Mouse (Mus musculus) NIH3T3 (cell line): ENCODE data around the gene Anxa10.
A peak's percentile ranks its signal among the peaks of the same experiment; 100 is the strongest.

Experiments
- DNase-seq: peaks from one replicate; pipeline ENCODE4 v3.0.0-alpha.2; 2012; ENCODE audit warnings: low read depth

Gene Anxa10

DNA sequence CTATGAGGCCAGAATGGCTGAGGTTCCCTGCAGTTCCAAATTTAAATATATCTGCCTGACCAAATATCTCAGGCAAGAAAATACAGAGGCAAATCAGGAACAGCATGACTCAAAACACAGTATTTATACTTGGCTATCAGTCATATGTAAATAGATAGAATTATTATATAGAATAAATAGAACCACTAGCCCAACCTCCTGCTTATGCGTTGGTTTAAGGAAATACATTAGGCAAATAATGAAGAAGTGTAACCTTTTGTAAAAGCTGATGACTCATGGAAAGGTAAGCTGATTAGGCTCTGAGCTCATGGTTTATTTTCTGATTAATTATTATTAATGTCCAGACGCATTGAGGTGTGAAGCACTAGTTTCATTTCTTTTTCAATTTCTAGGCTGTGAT lies at the start of gene Anxa10:
Gene Anxa10 (minus strand): TSS at position 53 of the 400 bp plus-strand sequence.
- DNase-seq: no peak

DNA sequence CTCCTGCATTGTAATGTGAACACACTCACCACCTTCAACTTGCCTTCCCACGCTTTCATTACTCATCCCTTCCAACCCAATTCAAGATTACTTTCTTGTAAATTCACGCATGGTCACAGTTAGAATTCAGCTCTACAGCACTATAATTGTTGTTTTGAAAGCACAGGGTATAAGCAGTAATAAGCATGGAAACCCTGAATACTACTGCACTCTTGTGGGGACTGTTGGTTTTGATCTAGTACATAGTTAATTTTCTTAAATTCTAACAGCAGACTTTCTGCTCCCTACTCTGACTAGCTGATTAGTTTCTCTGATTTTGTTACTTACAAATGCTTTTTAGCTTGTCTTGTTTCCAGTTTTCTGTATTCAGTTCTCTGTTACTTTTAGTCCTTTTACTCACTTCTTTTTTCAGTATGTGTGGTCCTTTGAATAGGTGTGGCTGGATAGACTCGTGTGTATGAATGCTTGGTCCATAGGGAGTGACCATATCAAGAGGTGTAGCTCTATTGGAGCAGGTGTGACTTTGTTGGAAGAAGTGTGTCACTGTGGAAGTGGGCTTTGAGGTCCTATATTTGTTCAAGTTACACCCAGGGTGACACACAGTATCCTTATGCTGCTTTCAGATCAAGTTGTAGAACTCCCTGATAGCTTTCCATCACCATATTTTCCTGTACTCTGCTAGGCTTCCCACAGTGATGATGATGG lies 9.9 kb upstream of the Anxa10 start:
- DNase-seq: peak; percentile 27

DNA sequence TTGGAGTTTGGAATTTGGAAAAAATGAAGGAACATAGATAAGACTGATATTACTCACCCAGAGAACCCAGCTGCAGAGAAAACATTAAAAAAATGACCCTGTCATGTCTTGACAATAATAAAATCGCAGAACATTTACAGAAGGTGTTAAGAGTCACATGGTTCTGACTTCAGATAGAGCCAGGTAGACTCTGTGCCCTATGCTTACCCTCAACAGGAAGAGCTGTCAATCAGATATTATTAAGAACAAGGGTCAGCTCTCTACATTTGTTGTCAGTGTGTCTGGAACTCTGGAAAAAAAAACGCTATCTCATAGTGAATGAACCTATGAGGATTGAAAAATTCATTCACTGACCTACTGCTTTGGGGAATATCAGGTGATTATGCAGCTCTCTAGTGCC lies 25.7 kb downstream of the Anxa10 start:
- no peak for DNase-seq

DNA sequence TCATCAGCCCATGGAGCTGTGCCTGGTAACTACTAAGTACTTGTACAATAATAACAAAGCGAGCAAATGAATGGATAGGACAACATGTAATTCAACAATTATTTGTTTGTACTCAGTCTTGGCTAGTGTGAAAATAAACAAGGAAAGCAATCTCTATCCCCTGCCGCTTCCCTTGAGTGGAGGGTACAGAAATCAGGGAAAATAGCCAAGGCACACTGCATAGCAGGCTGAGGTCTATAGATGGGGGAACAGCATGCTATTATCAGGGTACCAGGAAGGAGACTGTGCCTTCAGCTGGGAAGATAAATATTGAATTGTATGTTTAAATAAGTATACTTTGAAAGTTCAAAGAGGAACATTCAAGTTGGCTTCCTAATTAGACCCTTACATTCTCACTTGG lies 41.1 kb downstream of the Anxa10 start:
- DNase-seq: no peak

DNA sequence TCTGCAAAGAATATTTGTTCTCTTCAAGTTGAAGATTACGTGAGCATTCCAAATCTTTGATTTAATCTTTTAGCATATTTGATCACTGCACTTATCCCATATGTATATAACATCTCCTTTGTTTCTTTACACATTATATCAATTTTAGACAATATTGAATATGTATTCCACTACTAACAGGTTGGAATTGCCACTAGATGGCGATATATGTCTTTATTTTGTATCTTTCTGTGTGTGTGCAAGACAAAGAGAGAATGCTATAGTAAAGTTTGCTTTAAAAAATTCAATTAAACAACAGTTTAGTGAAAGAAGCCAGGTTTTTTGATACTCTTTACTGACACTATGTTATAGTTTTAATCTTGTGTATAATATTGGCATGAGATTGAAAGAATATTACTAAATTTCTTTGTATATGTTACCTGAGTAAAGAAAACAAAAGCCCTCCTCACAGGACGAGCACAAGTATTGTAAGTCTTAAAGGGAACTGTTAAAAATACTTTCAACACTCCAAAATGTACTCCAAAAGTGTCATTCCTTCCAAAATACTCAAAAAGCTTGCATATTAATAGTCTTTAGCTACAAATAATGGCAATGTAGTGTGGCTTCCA lies 42.7 kb downstream of the Anxa10 start:
- peak; percentile 78 for DNase-seq

DNA sequence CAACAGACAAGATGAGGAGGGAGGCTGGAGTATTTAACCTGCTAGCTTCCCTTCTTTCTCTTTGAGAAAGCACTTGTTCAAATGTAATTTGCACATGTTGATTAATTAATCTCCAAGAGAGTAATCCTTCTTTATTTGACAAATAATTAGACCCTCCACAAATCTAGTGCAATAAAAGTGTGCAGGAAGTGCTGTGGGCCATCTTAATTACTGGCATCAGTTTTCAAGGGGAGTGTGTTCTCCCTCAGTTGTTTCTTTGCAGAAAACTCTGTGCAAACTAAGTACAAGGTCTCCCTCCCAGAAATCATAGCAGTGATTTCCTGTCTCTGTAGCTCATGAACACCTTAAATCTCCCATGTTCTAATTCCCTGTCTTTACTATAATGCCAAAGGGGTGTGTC lies 54.6 kb downstream of the Anxa10 start:
- DNase-seq: no peak

DNA sequence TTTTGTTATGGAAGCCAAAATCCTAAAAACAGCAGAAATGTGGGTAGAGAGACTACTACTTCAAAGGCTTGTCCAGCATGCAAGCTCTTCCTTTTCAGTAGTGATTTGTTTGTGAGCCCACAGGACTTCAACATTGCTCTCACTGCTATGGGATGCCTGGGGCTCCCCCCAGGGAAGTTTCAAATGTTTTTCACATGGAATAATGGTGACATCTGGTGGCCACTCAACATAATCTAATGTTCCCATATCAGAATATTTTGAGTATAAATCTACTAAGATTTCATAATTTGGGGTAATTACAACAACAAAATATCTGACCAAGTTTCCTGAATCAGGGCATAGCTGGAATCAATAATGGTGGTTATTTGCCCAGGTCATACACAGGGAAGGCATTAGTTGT lies 62.6 kb downstream of the Anxa10 start:
- peak; percentile 47 for DNase-seq

DNA sequence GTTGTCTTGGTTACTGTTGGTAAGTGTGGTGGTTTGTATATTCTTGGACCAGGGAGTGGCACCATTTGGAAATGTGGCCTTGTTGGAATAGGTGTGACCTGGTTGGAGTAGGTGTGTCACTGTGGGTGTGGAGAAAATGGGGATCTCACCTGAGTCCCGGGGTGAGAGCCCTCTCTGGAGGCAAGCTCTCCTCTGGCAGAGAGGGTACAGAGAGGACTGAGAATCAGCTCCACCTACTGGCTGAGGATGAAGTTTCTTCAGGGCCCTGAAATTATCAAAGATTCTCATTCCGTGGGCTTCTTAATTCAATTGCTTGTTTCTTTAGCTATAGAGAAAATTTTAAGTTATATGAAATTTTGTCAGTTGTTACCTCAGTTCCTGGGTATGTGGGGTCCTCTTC lies 76.1 kb downstream of the Anxa10 start:
- peak; percentile 17 for DNase-seq

DNA sequence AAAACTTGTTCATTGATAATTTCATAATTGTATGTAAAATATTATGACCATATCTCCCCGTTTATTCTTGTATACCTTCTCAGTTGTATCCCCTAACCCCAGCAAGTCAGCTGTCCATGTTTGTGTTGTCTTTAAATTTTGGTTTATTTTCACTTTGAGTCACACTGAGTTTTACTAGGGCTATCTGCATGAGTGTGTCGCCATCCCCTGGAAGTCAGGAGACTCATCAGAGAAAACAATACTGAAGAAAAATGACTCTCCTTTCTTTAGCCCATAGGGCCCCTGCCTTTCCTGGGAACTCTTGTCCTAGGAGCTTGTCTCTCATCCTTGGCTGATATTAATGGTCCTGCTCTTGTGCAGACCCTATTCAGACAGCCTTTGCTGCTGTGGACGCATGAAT lies 88.6 kb downstream of the Anxa10 start:
- peak; percentile 3 for DNase-seq

DNA sequence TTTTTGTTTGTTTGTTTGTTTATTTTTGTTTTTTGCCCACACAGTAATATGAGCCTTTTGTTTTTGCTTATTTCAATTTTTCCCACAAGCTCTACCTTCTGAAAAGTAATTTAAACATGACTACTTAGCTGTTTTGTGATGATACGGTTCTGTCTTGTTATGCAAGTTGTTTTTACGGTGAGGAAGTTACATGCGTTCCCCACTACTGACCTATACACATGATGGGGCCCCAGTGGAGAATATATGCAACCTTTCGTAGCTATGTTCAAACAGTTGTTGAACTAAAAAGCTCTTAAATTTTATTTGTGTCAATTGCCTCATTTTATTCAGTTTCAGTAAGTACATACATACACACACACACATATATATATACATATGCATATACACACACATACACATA lies 108.4 kb downstream of the Anxa10 start:
- DNase-seq: no peak

DNA sequence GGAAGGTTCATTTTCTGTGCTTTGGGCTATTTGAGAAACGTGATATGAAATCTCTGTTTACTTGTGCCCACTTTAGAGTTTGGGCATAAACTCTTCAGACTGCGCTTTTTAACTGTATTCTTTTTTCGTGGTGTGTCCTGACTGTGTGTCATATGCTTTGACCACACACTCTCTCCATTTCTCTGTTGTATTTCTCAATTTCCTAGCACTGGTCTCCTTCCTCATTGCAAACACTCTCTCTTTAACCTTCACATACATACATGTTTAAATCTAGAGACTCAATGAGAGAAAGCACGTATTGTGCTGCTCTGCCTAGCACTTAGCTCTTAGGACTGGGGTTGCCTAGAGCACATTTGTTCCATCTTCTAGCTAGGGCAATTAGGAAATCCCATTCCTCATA lies 108.8 kb downstream of the Anxa10 start:
- DNase-seq: no peak
